In the genomic region with DNA sequence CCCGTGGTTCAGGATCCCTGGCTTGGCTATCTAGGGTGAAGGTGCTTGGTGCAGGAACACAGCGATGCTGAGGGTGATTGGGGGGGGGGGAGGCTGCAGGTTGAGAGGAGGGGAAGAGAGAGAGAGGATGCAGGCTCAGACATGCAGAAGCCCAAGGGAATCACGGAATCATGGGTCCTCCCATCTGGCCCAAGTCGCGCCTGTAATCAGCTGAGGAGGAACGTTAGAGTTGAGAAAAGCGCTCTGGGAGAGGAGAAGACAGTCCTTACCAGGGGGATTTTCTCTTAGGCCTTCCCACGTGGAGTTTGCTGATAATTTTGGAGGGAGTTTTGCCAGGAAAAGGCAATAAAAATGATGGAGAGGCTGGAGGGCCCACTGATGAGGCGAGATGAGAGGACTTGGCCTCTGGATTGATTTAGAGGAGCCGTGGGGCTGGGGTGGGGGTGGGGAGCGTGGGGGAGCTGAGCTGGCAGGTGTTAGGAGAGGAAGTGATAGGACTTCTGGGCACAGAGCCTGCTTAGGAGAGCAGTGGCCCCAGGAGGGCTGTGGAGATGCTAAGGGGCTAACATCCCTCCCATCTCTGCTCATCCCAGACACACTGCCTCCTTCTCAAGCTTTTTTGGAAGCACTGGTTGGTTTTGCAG, we compare ENCODE assay signal across 21 mouse cellular contexts. TPM values are rescaled to one million over a fixed set of nuclear protein-coding genes. Genes with fewer than 3 reads are reported as not detected.
A peak's percentile ranks its signal among the peaks of the same experiment; 100 is the strongest.
DNase-seq lines count a peak whose midpoint lies in the region; ATAC-seq and TF ChIP-seq lines count a peak whose summit lies in the region.
"Had no signal": no experiment of that assay in that cellular context is flagged by ENCODE, and none has a peak within 500 bp of the region (broad histone marks: within the 10 kb centered on the region; RNA-seq: fewer than 3 reads in every experiment).

No protein-coding gene starts in this region.

- no peak overlapping the region for H3K4me2 ChIP-seq in embryonic facial prominence, embryonic 14.5 days (ENCODE audit: low read depth, low read length)
- H3K4me2 ChIP-seq in kidney, embryonic 14.5 days (replicated peaks; ENCODE audit: low read depth, low read length): no peak overlapping the region; the same call in 1 of the 2 replicates
- H3K4me2 ChIP-seq in midbrain, embryonic 12.5 days (replicated peaks): no peak overlapping the region
- H3K4me2 ChIP-seq in midbrain, embryonic 11.5 days: no peak overlapping the region
- H3K4me2 ChIP-seq in limb, embryonic 14.5 days (replicated peaks; ENCODE audit: low read depth, low read length, severe bottlenecking): no peak overlapping the region
- H3K4me2 ChIP-seq: hindbrain, embryonic 12.5 days had no signal

- 35% methylated on average over 11 of the region's 11 CpGs for WGBS in embryonic facial prominence, embryonic 14.5 days
- WGBS in embryonic facial prominence, embryonic 10.5 days: 40% methylated on average over 11 of the region's 11 CpGs
- 23% methylated on average over 11 of the region's 11 CpGs for WGBS in kidney, embryonic 14.5 days
- 46% methylated on average over 11 of the region's 11 CpGs for WGBS in midbrain, embryonic 12.5 days
- WGBS in midbrain, embryonic 11.5 days: 47% methylated on average over 11 of the region's 11 CpGs
- 17% methylated on average over 10 of the region's 11 CpGs for WGBS in limb, embryonic 14.5 days

- no peak for DNase-seq in embryonic facial prominence, embryonic 14.5 days (ENCODE audit: low spot score)
- DNase-seq in embryonic facial prominence, embryonic 10.5 days (ENCODE audit: low spot score): no peak
- DNase-seq in kidney, postnatal 25 days: no peak
- DNase-seq in midbrain, embryonic 11.5 days (ENCODE audit: low spot score, missing footprints): no peak
- DNase-seq in limb, embryonic 14.5 days (ENCODE audit: low spot score): peak; percentile 29
- DNase-seq: cerebellum, adult 18-20 months; cerebellum, postnatal 25 days; embryo, embryonic 11 days; forebrain, postnatal 0 days; right cerebral cortex, postnatal 4 days; thymus, postnatal 14 days had no signal

- no peak for TF ChIP-seq POLR2A in limb, embryonic 14.5 days (IDR thresholded peaks at IDR 0.05; ENCODE audit: borderline replicate concordance, extremely low read depth, insufficient read depth, insufficient read length)

- no peaks in the 10 kb centered on the region for H3K36me3 ChIP-seq in embryonic facial prominence, embryonic 14.5 days (ENCODE audit: control insufficient read depth, insufficient read depth, low read length)
- no peaks in the 10 kb centered on the region for H3K36me3 ChIP-seq in embryonic facial prominence, embryonic 10.5 days (replicated peaks)
- no peaks in the 10 kb centered on the region for H3K36me3 ChIP-seq in kidney, embryonic 14.5 days (ENCODE audit: control insufficient read depth, insufficient read depth, low read length)
- H3K36me3 ChIP-seq in midbrain, embryonic 12.5 days: no peaks in the 10 kb centered on the region
- no peaks in the 10 kb centered on the region for H3K36me3 ChIP-seq in midbrain, embryonic 11.5 days (ENCODE audit: control insufficient read depth, insufficient read depth, low read length)
- H3K36me3 ChIP-seq in limb, embryonic 14.5 days (ENCODE audit: control insufficient read depth, insufficient read depth, low read length): no peaks in the 10 kb centered on the region
- H3K36me3 ChIP-seq: forebrain, embryonic 10.5 days; G1E; hindbrain, embryonic 12.5 days had no signal

- H3K9me3 ChIP-seq in embryonic facial prominence, embryonic 14.5 days (ENCODE audit: control insufficient read depth, low read length): no peaks in the 10 kb centered on the region
- no peaks in the 10 kb centered on the region for H3K9me3 ChIP-seq in embryonic facial prominence, embryonic 10.5 days
- no peaks in the 10 kb centered on the region for H3K9me3 ChIP-seq in kidney, embryonic 14.5 days (ENCODE audit: control insufficient read depth, low read length)
- H3K9me3 ChIP-seq in midbrain, embryonic 12.5 days: no peaks in the 10 kb centered on the region
- H3K9me3 ChIP-seq in midbrain, embryonic 11.5 days (ENCODE audit: control insufficient read depth, low read length): no peaks in the 10 kb centered on the region
- H3K9me3 ChIP-seq in limb, embryonic 14.5 days (ENCODE audit: control insufficient read depth, low read length): no peaks in the 10 kb centered on the region
- H3K9me3 ChIP-seq: forebrain, embryonic 10.5 days; hindbrain, embryonic 12.5 days had no signal

- H3K4me1 ChIP-seq in embryonic facial prominence, embryonic 14.5 days (ENCODE audit: control insufficient read depth, insufficient read depth, low read length): no peaks in the 10 kb centered on the region
- H3K4me1 ChIP-seq in embryonic facial prominence, embryonic 10.5 days: peaks cover 38% of the 10 kb centered on the region
- H3K4me1 ChIP-seq in kidney, embryonic 14.5 days (ENCODE audit: control insufficient read depth, insufficient read depth, low read length): peaks cover 7% of the 10 kb centered on the region; the same call in 1 of the 2 replicates
- H3K4me1 ChIP-seq in midbrain, embryonic 12.5 days: peaks cover 2% of the 10 kb centered on the region; the same call in 1 of the 2 replicates
- no peaks in the 10 kb centered on the region for H3K4me1 ChIP-seq in midbrain, embryonic 11.5 days (ENCODE audit: control insufficient read depth, insufficient read depth, low read length)
- H3K4me1 ChIP-seq in limb, embryonic 14.5 days (ENCODE audit: control insufficient read depth, insufficient read depth, low read length): peaks cover 17% of the 10 kb centered on the region

- peak; percentile 8; the same call in 1 of the 2 replicates for ATAC-seq in embryonic facial prominence, embryonic 14.5 days (ENCODE audit: low read depth)
- ATAC-seq in kidney, embryonic 14.5 days (ENCODE audit: low FRiP score, low TSS enrichment): peak; percentile 53
- no peak for ATAC-seq in midbrain, embryonic 12.5 days (ENCODE audit: low FRiP score, low read depth)
- no peak for ATAC-seq in midbrain, embryonic 11.5 days (ENCODE audit: low FRiP score)
- 0 out of 2 replicates have a peak, but pooled peaks have one; percentile 19 for ATAC-seq in limb, embryonic 14.5 days (ENCODE audit: low FRiP score, low read depth)
- ATAC-seq: CD4-positive, CD25-positive, alpha-beta regulatory T cell, adult 4 months; forebrain, postnatal 0 days; lung, postnatal 0 days had no signal

- H3K27me3 ChIP-seq in embryonic facial prominence, embryonic 14.5 days (replicated peaks; ENCODE audit: control insufficient read depth, insufficient read depth, low read length): no peaks in the 10 kb centered on the region; the same call in 1 of the 2 replicates
- peaks cover 56% of the 10 kb centered on the region for H3K27me3 ChIP-seq in embryonic facial prominence, embryonic 10.5 days (replicated peaks; ENCODE audit: low read depth, poor library complexity, severe bottlenecking)
- H3K27me3 ChIP-seq in kidney, embryonic 14.5 days (ENCODE audit: control insufficient read depth, insufficient read depth, low read length): peaks cover 7% of the 10 kb centered on the region; the same call in 1 of the 2 replicates
- peaks cover 66% of the 10 kb centered on the region for H3K27me3 ChIP-seq in midbrain, embryonic 12.5 days
- peaks cover 22% of the 10 kb centered on the region for H3K27me3 ChIP-seq in midbrain, embryonic 11.5 days (ENCODE audit: control insufficient read depth, insufficient read depth, low read length)
- H3K27me3 ChIP-seq in limb, embryonic 14.5 days (ENCODE audit: control insufficient read depth, insufficient read depth, low read length): no peaks in the 10 kb centered on the region

- no peak overlapping the region for H3K9ac ChIP-seq in embryonic facial prominence, embryonic 14.5 days (ENCODE audit: low read depth, low read length)
- H3K9ac ChIP-seq in kidney, embryonic 14.5 days (ENCODE audit: low read depth, low read length): no peak overlapping the region
- H3K9ac ChIP-seq in midbrain, embryonic 12.5 days (replicated peaks): peak overlapping the region; percentile 32; the same call in 1 of the 2 replicates
- H3K9ac ChIP-seq in midbrain, embryonic 11.5 days (ENCODE audit: low read length): no peak overlapping the region
- no peak overlapping the region for H3K9ac ChIP-seq in limb, embryonic 14.5 days (ENCODE audit: low read depth, low read length, severe bottlenecking)
- H3K9ac ChIP-seq: forebrain, postnatal 0 days; hindbrain, embryonic 12.5 days; liver, embryonic 14.5 days had no signal

- H3K27ac ChIP-seq in embryonic facial prominence, embryonic 14.5 days (replicated peaks; ENCODE audit: low read depth, low read length): no peak overlapping the region
- H3K27ac ChIP-seq in embryonic facial prominence, embryonic 10.5 days (replicated peaks): no peak overlapping the region; the same call in 1 of the 2 replicates
- no peak overlapping the region for H3K27ac ChIP-seq in kidney, embryonic 14.5 days (ENCODE audit: low read depth, low read length)
- H3K27ac ChIP-seq in midbrain, embryonic 12.5 days (replicated peaks): no peak overlapping the region
- no peak overlapping the region for H3K27ac ChIP-seq in midbrain, embryonic 11.5 days (ENCODE audit: low read depth, low read length)
- H3K27ac ChIP-seq in limb, embryonic 14.5 days (replicated peaks; ENCODE audit: low read depth, low read length): no peak overlapping the region
- H3K27ac ChIP-seq: forebrain, embryonic 10.5 days; hindbrain, embryonic 12.5 days; kidney, postnatal 0 days; liver, embryonic 14.5 days had no signal

- no peak overlapping the region for H3K4me3 ChIP-seq in embryonic facial prominence, embryonic 14.5 days (ENCODE audit: low read depth, low read length)
- H3K4me3 ChIP-seq in embryonic facial prominence, embryonic 10.5 days: no peak overlapping the region
- H3K4me3 ChIP-seq in kidney, embryonic 14.5 days (ENCODE audit: low read length): no peak overlapping the region
- H3K4me3 ChIP-seq in midbrain, embryonic 12.5 days: no peak overlapping the region
- H3K4me3 ChIP-seq in midbrain, embryonic 11.5 days (ENCODE audit: low read depth, low read length): no peak overlapping the region
- H3K4me3 ChIP-seq in limb, embryonic 14.5 days (replicated peaks; ENCODE audit: low read length): no peak overlapping the region
- H3K4me3 ChIP-seq: forebrain, embryonic 10.5 days; hindbrain, embryonic 12.5 days; megakaryocyte, embryonic 14.5 days had no signal

RNA-seq across cellular contexts. Expression of a gene that starts 34.6 kb away (rescaled TPM):
- polyA plus RNA-seq in embryonic facial prominence, embryonic 14.5 days (2014; fragmentation: Nextera tagmentation; extraction: Ambion mirVana): 10.6 and 10.9 TPM in 2 replicates
- 17.6 and 18.7 TPM in 2 replicates for polyA plus RNA-seq in embryonic facial prominence, embryonic 10.5 days (2016; fragmentation: Nextera tagmentation; extraction: Ambion mirVana)
- 15.5 and 19.3 TPM in 2 replicates for polyA plus RNA-seq in kidney, embryonic 14.5 days (2014; fragmentation: Nextera tagmentation; extraction: Ambion mirVana)
- 17.3 and 17.5 TPM in 2 replicates for polyA plus RNA-seq in midbrain, embryonic 12.5 days (2016; fragmentation: Nextera tagmentation; extraction: Ambion mirVana)
- 18.6 and 21.4 TPM in 2 replicates for polyA plus RNA-seq in midbrain, embryonic 11.5 days (2014; fragmentation: Nextera tagmentation; extraction: Ambion mirVana)
- 7.7 and 8.2 TPM in 2 replicates for polyA plus RNA-seq in limb, embryonic 14.5 days (2012; rRNA removed)
- 10.8 and 11.8 TPM in 2 replicates for polyA plus RNA-seq in limb, embryonic 14.5 days (2014; fragmentation: Nextera tagmentation; extraction: Ambion mirVana)

Comparison
In these comparisons a context has a peak if more than half of its experiments do, and no peak if none do; other contexts are left out.
1. ATAC-seq: peak in embryonic facial prominence, embryonic 14.5 days (single experiment), kidney, embryonic 14.5 days (single experiment) and limb, embryonic 14.5 days (single experiment); none in midbrain, embryonic 12.5 days (single experiment) and midbrain, embryonic 11.5 days (single experiment).